Mouse (Mus musculus) lung, postnatal 0 days (tissue): ENCODE results near the gene Gjd3.

Source experiments
- CTCF ChIP-seq: IDR thresholded peaks from 2 replicates; pipeline ENCODE4 v1.5.1; 2016; ENCODE audit warnings: antibody characterized with exemption, mild to moderate bottlenecking
- EP300 ChIP-seq: IDR thresholded peaks from 2 replicates; pipeline ENCODE4 v1.6.1; 2016; ENCODE audit warnings: antibody characterized with exemption, mild to moderate bottlenecking, control low read depth

DNA sequence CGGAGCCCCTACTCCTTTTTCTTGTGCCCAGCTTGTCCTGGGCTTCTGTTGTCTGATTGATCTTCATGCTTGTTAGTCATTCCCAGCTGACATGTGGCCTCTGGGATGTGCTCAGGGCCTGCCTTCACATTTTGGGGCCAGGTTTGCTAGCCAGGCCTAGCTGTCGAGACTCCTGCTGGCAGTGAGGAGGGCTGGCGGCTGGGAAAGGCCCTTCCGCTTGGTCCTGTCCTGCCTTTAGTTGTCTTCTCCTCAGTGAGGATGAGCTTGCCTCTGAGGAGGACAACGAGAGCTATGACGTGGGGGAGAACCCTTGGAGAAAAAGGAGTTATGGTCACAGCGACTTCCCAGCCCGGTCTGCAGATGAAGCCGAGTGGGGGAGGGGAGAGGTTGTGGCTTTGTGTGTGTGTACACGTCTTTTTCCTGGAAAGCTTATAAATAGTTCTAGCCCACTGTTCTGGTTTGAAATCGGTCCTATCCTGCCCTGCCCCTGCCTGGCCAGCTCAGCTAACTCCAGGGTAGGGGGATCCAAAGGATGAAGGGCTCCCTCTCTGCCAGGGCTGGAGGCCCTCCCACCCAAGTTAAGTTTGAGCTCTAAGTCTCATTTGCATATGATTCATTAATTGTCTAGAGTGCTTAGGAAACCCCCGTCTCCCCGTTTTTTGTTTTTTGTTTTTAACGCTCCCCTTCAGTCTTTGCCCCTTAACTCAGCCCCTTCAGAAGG, 38.9 kb downstream of the Gjd3 start:
- TF ChIP-seq CTCF = no peak; the same call in 1 of the 2 replicates
- peak; percentile 45; the same call in 1 of the 2 replicates for TF ChIP-seq EP300
